Mouse (Mus musculus) forebrain, embryonic 14.5 days (tissue): ENCODE data around the gene Rtn4rl1. TPM values are rescaled to one million over a fixed set of nuclear protein-coding genes. Genes with fewer than 3 reads are reported as not detected.

ENCODE experiments used
- ATAC-seq: fragments of 200-750 bp; cut with Nextera tagmentation; 2 replicates; pipeline ENCODE4 v1.8.0; 2017; ENCODE audit warnings: mild to moderate bottlenecking, moderate library complexity
- DNase-seq: peaks from one replicate; pipeline ENCODE4 v3.0.0-alpha.2; 2015; ENCODE audit warnings: low spot score
- H3K27ac ChIP-seq: fragments of 300-500 bp; sonication (generic); 2 replicates; pipeline ENCODE4 v1.5.1; 2014; ENCODE audit warnings: low read depth, mild to moderate bottlenecking, control low read depth, low read length, moderate library complexity
- H3K27me3 ChIP-seq: fragments of 300-500 bp; sonication (generic); replicated peaks from 2 replicates; pipeline ENCODE4 v1.6.1; 2014; ENCODE audit warnings: low read length, control low read depth, mixed read lengths; ENCODE audit not compliant: control insufficient read depth, insufficient read depth
- H3K36me3 ChIP-seq: fragments of 300-500 bp; sonication (generic); 2 replicates; pipeline ENCODE4 v1.6.1; 2014; ENCODE audit warnings: low read length, control low read depth; ENCODE audit not compliant: control insufficient read depth, insufficient read depth
- H3K4me1 ChIP-seq: fragments of 300-500 bp; sonication (generic); 2 replicates; pipeline ENCODE4 v1.6.1; 2014; ENCODE audit warnings: antibody characterized with exemption, low read length, control low read depth; ENCODE audit not compliant: control insufficient read depth, insufficient read depth
- H3K4me2 ChIP-seq: fragments of 300-500 bp; sonication (generic); 2 replicates; pipeline ENCODE4 v1.6.1; 2014; ENCODE audit warnings: mild to moderate bottlenecking, control low read depth, low read length
- H3K4me3 ChIP-seq: fragments of 300-500 bp; sonication (generic); 2 replicates; pipeline ENCODE4 v1.5.1; 2014; ENCODE audit warnings: low read depth, low read length, control low read depth
- H3K9ac ChIP-seq: fragments of 300-500 bp; sonication (generic); 2 replicates; pipeline ENCODE4 v1.6.1; 2014; ENCODE audit warnings: mild to moderate bottlenecking, low read length, control low read depth, moderate library complexity
- H3K9me3 ChIP-seq: fragments of 300-500 bp; sonication (generic); replicated peaks from 2 replicates; pipeline ENCODE4 v1.6.1; 2016; ENCODE audit warnings: low read length, control low read depth, mixed read lengths; ENCODE audit not compliant: control insufficient read depth
- WGBS: fragments of 180-500 bp; shearing (Covaris S2); extraction: QIAGEN DNeasy Blood & Tissue Kit; methylation state at CpG from one replicate; pipeline ENCODE4 v1.1.7; 2014; 5-methylcytosine and 5-hydroxymethylcytosine counted together
- polyA plus RNA-seq: library from polyadenylated mRNA; unstranded; fragments of >200 nt; fragmentation: Nextera tagmentation; extraction: Ambion mirVana; gene quantifications from 2 replicates; pipeline ENCODE4 v1.2.1, GENCODE M21; 2014

The Rtn4rl1 gene
- polyA plus RNA-seq, 1 experiment from 2014 or later, result 5.0 TPM

DNA sequence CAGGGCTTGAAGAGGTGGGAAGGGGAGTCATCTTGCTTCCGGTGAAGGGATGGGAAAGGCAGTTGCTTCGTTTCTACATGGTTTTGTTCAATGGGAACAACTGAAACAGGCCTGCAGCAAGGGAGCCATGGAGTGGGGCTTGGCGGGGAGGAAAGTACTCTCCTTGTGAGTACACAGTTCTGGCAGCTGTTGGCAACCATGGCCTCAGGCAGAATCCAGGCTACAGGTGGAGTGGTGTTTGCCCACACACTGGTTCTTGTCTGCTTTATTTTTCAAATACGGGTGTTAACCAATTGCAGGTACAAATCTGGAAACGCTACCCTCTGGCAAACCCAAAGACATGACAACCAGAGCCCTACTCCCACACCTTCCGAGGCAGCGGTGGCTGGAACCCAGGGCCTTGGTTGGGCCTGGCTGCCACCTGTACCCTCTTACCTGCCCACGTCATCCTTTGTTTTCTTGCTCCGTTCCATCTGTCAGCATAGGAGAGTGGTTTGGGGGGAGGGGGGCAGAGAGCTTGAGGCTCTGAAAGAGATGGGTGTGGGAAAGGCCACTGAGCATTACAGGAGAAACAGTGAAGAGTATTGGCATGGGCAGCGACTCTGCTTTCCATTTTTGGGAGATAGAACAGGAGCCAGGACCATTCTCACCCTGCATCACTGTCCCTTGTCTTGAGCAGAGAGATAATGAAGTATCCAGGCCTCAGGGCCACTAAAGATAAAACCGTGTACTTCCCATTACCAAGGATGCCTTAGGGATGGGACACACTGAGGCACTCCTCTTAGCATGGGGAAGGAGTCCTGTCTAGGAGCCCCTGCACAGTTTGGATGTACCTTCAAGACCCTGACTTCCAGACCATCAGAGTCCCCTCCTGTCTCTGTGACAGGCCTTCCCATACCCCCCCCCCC, 51.0 kb downstream of the Rtn4rl1 start:
- no peak overlapping the region for H3K4me2 ChIP-seq

DNA sequence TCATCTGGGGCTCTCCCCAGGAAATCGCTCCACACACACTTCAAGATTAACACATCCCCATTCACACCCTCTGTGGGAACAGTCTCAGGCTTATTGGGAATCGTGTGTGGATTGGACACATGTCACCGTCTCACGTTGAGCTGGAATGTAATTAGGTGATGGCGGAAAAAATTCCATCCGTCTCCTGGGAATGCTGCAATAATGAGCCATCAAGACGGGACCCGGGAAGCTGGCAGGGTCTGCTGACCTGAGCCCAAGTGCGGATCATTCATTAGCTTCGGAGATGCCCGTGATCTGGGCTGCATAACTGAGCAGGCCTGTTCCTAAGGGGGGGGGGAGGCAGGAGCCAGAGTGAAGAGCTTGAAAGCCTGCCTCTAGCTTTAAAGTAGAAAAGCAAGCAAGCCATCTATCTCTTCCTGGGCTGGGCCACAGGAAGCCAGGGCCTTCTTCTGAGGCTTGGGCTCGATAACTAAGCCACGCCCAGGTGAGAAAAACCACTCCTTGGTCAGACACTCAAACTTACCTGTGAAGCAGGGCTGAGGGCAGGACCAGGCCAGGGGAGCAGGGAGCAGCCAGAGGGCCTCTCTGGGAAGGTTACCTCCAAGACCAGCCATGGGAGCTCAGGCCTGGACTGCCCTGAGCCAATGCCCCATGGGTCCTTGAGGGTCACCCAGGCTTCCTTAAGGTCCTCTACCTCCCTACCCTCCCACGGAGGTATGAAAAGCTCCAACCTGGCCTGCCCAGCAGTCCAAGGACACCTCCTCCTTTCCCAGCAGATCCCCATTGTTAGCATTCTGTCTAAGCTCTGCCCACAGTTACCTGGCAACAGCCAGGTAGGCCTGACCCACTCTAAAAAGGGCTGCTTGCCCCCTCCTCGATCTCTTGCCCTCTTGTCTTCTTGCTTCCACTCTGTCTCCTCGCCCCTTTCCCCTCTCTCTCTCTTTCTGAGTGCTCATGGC, 52.1 kb downstream of the Rtn4rl1 start:
- Histone ChIP-seq H3K27me3 (no peaks in the 10 kb centered on the region), H3K9me3 (no peaks in the 10 kb centered on the region), H3K4me1 (peaks cover 6% of the 10 kb centered on the region), H3K9ac (0 out of 2 replicates have a peak overlapping the region, but pooled peaks have one; percentile 21), H3K36me3 (no peaks in the 10 kb centered on the region), H3K4me3 (no peak overlapping the region), H3K27ac (no peak overlapping the region; the same call in 1 of the 2 replicates), H3K4me2 (no peak overlapping the region)
- DNase-seq (peak; percentile 42), ATAC-seq (no peak)
- WGBS, result 31% methylated on average over 16 of the region's 16 CpGs

More for the DNA sequence above, 51.0 kb downstream of the Rtn4rl1 start:
- no peak overlapping the region for H3K4me3 ChIP-seq
- peaks cover 6% of the 10 kb centered on the region for H3K4me1 ChIP-seq
- H3K36me3 ChIP-seq, result no peaks in the 10 kb centered on the region
- H3K27me3 ChIP-seq, result no peaks in the 10 kb centered on the region
- ATAC-seq, result no peak
- no peak overlapping the region for H3K9ac ChIP-seq
- DNase-seq, result no peak
- 89% methylated on average over 11 of the region's 11 CpGs for WGBS
- H3K9me3 ChIP-seq, result no peaks in the 10 kb centered on the region
- H3K27ac ChIP-seq, result no peak overlapping the region

DNA sequence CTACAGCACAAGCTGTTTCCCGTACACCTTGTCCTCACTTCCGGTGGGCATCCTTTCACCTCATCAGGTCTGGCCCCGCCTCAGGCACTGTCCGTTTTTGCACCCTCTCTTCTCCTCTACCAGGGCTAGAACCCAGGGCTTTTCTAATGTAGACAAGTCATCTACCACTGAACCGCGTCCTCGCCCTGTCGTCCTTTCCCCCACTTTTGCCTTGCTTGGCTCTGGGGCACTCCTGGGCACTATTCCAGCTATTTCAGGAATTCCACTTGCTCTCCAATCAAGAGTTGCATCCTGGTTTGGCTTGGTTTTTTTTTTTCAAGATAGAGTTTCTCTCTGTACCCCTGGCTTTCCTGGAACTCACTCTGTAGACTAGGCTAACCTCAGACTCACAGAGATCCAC, 53.0 kb downstream of the Rtn4rl1 start:
- no peak overlapping the region for H3K4me2 ChIP-seq
- 74% methylated on average over 8 of the region's 8 CpGs for WGBS

DNA sequence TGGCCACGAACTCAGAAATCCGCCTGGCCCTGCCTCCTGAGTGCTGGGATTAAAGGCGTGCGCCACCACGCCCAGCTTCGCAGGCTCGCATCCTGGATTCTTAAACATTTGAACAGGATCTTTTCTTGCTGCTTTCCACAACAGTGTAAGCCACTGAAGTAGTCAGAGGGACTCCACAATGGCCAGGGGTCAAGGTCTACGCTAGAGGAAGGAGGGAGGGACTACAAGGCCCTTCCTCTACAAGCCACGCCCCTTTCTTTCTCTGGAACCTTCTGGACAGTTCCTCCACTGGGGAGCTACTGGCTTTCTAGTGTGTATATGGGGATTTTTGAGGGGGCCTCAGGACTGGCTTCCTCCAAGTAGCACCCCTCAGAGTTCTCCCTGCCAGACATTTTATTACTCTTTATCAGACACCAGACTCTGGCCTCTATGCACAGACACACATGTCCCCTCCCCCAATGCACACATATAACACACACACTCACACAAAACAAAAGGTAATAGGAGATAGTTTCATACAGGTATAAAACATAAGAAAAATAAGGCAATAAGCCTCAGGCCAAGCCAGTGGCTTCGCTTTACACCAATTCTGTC, 53.7 kb downstream of the Rtn4rl1 start:
- Histone ChIP-seq H3K4me3 (no peak overlapping the region), H3K4me2 (no peak overlapping the region), H3K27me3 (no peaks in the 10 kb centered on the region), H3K36me3 (no peaks in the 10 kb centered on the region), H3K9ac (no peak overlapping the region), H3K9me3 (no peaks in the 10 kb centered on the region), H3K4me1 (peaks cover 6% of the 10 kb centered on the region), H3K27ac (no peak overlapping the region)
- DNase-seq, result no peak
- ATAC-seq, result no peak
- 91% methylated on average over 10 of the region's 10 CpGs for WGBS

More for the DNA sequence above, 53.0 kb downstream of the Rtn4rl1 start:
- Histone ChIP-seq H3K9ac (no peak overlapping the region), H3K27ac (no peak overlapping the region), H3K4me3 (no peak overlapping the region), H3K9me3 (no peaks in the 10 kb centered on the region), H3K4me1 (peaks cover 6% of the 10 kb centered on the region), H3K36me3 (no peaks in the 10 kb centered on the region), H3K27me3 (no peaks in the 10 kb centered on the region)
- DNase-seq, result no peak
- ATAC-seq, result no peak

DNA sequence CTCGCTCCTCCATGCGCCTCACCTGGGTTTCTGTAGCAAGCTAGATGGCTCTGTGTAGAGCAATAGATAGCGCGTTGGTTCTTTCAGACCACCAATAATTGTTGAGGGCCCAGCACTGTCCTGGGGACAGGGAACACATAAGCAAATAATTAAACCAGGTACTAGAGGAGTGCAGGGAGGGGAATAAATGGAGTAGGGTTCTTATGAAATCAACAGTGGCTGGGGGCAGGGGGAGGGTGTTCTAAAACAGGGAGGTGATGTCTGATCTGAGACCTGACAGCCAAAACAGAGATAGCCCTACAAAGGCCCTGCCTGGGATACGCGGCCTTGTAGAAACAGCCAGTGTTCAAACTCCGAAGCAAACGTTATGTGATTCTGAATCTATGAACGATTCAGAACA, 56.0 kb downstream of the Rtn4rl1 start:
- H3K27ac ChIP-seq, result no peak overlapping the region
- H3K9ac ChIP-seq, result no peak overlapping the region
- ATAC-seq (no peak), DNase-seq (no peak)
- peaks cover 6% of the 10 kb centered on the region for H3K4me1 ChIP-seq
- 90% methylated on average over 9 of the region's 9 CpGs for WGBS
- H3K4me3 ChIP-seq, result no peak overlapping the region
- no peaks in the 10 kb centered on the region for H3K27me3 ChIP-seq
- no peaks in the 10 kb centered on the region for H3K9me3 ChIP-seq
- no peak overlapping the region for H3K4me2 ChIP-seq
- no peaks in the 10 kb centered on the region for H3K36me3 ChIP-seq

DNA sequence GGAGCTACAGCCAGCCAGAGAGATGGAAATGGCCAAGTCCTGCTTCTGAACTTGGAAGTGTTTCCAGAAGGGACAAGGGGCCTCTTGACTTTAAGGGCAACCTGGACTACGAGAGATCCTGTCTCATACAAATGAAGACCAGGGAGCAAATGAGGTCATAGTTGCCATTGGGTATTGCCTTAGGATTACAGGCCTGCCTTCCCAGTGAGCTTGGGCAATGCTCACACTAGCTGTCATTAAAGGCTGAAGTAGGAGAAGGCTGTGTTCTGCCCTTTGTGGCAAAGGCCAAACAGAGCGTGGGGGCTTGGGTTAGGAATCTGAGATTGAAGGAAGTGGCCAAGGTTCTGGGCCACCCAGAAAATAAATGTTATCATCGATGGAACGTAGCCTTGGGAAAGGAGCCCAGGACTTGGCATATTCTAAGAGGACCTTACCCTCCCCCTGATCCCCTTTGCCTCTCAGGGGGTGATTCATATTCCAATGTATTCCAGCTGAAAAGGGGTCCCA, 57.5 kb downstream of the Rtn4rl1 start:
- no peak for ATAC-seq
- WGBS, result 77% methylated on average over 4 of the region's 4 CpGs
- Histone ChIP-seq H3K9me3 (no peaks in the 10 kb centered on the region), H3K9ac (no peak overlapping the region), H3K4me1 (no peaks in the 10 kb centered on the region), H3K27me3 (no peaks in the 10 kb centered on the region), H3K36me3 (no peaks in the 10 kb centered on the region), H3K27ac (no peak overlapping the region), H3K4me3 (no peak overlapping the region), H3K4me2 (no peak overlapping the region)
- no peak for DNase-seq

DNA sequence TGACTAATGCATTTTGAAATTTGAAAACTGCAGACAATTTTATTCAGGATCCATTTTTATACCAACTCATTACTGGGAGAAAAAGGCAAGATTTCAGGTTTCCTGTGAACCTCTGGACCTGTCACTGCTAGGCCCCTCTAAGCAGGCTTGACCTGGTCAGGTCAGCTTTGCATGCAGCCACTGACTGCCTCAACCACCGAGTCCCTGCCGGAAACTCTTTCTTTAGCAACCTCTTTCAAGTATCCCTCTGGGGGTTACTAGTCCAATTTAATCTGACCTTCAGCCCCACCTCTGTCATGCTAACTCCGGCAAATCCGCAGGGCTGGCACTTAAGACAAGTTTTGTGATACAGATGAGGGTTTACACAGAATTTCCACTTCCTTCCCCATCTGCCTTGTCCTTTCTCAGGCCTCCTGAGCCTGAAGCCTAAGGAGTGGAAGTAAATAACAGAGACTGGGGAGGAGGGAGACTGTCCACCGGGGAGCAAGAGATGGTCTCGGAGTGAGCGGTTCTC, 58.0 kb downstream of the Rtn4rl1 start:
- ATAC-seq (no peak), DNase-seq (no peak)
- Histone ChIP-seq H3K4me3 (no peak overlapping the region), H3K4me2 (no peak overlapping the region), H3K27ac (no peak overlapping the region), H3K9me3 (no peaks in the 10 kb centered on the region), H3K9ac (no peak overlapping the region), H3K4me1 (no peaks in the 10 kb centered on the region), H3K27me3 (no peaks in the 10 kb centered on the region), H3K36me3 (no peaks in the 10 kb centered on the region)
- WGBS, result 59% methylated on average over 7 of the region's 7 CpGs

DNA sequence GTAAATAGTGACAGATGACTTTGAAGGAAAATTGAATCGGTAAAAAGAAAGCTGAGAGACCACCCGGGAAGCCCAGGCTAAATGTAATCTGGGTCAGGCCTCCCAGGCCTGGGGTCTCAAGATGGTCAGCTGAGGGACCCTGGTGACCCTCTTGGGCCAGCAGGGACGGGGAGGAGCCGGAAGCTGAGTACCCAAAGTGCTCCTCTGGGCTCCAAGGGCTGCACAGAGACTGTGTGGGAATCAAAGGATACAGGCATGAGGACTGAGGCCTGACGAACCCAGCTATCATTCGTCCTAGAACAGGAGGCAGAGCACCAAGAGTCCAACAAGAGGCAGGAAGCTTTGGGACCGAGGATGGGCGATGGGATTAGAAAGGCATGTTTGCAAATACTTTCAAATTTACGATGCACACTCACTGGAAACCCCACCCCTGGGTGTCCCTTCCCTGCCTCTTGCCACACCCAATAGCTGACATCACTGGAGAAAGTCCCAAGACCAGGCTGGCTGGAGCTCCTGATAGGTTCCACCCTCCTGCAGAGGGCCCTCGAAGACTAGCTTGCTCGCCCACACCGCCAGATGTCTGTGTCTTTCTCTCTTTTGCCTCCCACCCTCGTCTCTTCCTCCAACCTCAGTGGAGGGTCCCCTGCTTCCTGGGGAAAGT, 60.8 kb downstream of the Rtn4rl1 start:
- WGBS, result 73% methylated on average over 13 of the region's 13 CpGs
- no peak for DNase-seq
- H3K4me1 ChIP-seq, result no peaks in the 10 kb centered on the region
- H3K27ac ChIP-seq, result no peak overlapping the region
- ATAC-seq, result no peak
- H3K4me2 ChIP-seq, result no peak overlapping the region
- no peak overlapping the region for H3K4me3 ChIP-seq
- no peaks in the 10 kb centered on the region for H3K9me3 ChIP-seq
- no peak overlapping the region for H3K9ac ChIP-seq
- H3K36me3 ChIP-seq, result no peaks in the 10 kb centered on the region
- no peaks in the 10 kb centered on the region for H3K27me3 ChIP-seq
